Mouse (Mus musculus): ENCODE data around the gene Jsrp1. TPM values are rescaled to one million over a fixed set of nuclear protein-coding genes. Genes with fewer than 3 reads are reported as not detected.

Jsrp1 gene
- polyA plus RNA-seq (2012; rRNA removed) = 0.22 and 0.63 TPM in 2 replicates

DNA sequence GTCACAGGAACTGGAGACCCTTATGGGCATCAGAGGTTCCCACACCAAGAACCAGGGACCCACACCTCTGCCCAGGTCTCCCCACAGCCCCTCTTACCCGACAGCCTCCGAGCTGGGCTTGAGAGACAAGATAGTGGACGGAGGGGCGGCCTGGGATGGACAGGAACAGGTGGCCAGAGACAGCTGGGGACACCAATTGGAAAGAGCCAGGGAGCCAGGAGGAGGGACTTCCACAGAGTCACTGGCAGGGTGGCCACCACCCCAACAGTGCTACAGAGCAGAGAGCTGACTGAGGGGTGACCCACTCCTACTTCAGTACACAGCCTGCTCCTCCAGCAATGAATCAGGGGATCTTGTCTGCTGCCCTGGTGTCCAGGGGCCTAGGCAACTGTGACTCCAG, at the start of gene Jsrp1:
Gene Jsrp1 (minus strand): TSS at position 133 of the 400 bp plus-strand sequence.
- no peak for DNase-seq (ENCODE audit: low read depth)

DNA sequence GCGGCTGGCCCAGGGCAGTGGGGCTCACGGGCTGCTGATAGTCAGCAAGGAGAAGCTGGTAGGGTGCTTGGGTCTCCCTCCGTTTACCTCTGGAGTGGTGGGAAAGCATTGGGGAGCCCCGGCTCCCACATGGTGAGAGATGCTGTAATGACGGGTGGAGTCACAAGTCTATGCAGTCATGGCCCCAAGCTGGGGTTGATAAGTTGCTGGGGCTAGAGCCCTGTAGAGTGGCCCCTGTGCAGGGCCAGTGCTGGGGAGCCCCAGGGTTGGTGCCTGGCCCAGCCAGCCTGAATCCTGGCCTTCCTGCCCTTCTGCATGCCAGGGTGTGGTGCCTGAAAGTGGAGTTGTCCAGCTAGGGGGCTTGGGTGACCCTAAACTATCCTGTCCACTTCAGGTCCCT, 49.0 kb upstream of the Jsrp1 start:
- DNase-seq (ENCODE audit: low read depth) = no peak

DNA sequence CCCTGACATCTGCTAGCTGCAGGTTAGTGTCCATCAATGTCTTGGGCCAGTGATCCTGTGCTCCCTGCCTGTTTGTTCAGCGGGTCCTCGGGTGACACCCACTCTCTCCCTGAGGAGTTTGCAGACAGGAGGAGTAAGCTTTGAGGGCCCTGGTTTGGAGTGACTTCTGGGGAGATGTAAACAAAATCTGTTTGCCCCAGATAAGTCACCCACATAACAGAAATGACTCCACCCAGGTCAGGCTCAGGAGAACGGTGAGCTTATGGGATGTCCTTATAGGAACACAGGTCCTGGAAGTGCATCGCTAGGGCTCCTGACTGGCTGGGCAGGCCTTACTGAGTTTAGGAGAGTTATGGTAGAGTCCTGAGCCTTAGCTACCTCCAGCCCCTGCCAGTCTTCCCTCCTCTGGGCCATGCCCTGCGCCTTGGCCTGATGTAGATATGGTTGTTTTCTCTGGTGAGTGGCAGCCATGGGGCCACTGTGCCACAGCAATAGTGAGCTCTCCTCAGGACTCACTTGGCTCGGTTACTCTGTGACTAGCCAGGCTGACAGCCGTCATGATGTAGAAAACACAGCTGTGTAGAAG, 45.1 kb upstream of the Jsrp1 start:
- no peak for DNase-seq (ENCODE audit: low read depth)

DNA sequence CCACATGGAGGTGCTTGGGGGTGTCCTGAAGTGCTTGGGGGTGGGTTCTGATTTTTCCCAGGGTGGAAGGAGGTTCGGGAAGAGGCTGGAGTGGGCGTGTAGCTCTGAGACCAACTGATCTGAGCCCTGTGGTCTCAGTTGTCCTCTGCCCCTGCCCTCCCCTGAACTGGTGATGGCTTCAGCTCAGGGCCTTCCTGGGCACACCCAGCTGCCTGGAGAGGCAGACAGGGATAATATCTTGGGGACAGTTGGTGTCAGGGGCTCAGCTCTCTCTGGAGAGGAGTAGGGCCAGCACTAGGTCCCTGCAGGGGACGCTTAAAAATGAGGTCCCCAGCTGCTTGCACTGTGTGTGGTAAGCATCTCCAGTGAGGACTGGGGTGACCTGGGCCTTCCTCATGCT, 44.5 kb upstream of the Jsrp1 start:
- DNase-seq (ENCODE audit: low read depth) = no peak

DNA sequence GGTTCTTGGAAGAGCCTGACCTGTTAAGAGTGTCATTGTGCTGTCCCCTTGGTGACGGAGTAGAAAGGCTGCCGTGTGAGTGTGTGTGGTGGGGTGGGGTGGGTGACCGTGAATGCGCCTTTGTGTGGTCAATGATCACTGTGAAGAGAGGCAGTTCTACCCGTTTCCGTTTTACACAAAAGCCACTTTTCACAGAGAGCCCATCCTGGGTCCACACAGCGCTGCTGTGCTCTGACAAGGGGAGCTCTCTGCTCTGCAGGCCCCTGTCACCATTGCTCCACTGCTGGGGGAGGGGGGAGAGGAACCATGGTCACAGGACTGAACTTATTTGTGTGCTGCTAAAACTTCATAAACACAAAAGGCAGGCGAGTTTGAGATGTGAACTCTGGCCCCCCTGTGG, 44.1 kb upstream of the Jsrp1 start:
- no peak for DNase-seq (ENCODE audit: low read depth)

DNA sequence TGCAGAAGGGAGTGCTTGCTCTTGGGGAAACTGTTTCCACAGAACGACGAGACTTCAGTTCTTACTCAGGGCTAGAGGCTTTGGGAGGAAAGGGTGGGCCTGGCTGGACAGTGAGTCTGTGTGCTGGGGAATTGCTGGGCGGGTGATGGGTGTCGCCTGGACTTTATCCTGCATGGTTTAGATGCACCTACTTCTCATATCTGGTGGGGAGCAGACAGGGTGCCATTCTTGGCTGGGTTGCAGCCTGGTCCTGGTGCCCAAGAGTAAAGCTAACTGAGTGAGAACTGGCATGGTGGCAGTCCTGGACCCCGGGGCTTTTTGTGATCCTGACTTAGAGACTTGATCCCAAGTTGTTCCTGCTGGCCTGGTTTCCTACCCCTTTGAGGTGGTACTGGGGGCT, 43.6 kb upstream of the Jsrp1 start:
- DNase-seq (ENCODE audit: low read depth) = no peak

DNA sequence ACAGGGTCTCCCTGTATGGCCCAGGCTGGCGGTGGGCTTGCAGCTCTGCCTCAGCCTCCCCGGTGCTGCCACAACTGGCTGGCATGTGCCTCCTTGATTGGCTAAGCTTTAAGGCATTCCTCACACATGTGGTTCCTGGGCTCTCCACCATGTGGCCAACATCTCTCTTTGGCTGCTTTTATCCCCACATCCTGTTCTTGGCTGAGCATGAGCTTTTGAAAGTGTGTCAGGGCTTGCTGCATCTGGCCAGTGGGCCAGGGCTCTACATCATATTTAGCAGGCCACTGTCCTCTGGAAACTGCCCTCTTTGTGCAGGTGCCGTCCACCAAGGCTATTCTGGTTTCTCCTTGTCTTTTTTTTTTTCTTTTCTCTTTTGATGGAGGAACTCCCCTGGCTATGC, 43.0 kb upstream of the Jsrp1 start:
- no peak for DNase-seq (ENCODE audit: low read depth)

DNA sequence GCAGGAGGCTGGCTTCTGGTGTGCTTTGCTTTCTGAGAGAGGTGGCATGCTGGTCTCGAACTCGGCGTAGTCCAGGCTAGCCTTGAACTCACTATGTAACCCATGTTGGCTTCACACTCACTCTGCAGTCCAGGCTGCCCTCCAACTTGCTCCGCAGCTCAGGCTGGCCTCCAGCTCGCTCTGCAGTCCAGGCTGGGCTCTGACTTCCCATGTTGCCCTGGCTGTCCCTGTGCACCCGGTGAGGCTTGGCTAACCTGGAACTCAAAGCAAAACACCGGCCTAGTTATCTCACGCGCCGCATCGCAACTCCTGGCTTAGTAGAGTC, 42.4 kb upstream of the Jsrp1 start:
- DNase-seq (ENCODE audit: low read depth) = no peak

DNA sequence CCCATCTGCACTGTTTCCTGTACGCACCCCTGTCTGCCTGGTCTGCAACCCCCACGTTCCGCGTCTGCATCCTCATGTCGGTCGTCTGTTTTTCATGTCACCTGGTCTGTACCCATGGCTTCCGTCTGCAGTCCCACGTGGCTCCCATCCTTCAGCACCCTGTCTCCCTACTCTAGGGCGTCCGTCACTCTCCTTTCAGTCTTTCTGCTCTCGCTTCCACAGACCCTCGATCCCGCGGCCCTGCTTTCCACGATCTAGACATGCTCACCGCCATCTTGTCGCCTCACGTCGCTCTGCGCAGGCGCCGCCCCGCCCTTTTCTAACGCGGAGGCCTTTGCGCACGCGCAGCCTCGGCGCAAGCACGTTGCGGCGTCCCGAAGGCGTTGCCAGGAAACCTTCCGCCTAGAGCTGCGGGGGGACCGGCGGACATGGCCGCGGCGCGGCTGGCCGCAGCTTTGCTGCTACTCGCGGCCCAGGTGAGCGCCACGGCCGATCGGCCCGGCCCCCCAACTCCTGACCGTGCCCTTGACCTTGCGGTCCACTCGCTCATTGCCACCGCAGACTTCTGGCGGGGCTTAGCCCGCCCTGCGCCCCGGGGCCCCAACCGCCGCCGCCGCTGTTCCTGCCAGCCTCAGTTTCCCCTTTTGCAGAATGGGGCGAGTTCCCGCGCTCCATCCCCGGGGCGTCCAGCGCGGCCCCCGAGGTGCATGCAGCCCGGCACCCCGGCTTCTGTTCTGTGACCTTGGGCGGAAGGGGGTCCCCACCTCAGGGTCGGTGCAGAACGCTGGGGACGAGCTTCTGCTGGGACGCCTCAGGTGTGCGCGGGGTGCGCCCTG, 41.8 kb upstream of the Jsrp1 start, which contains the start of the genes Lsm7 and Sppl2b:
Gene Lsm7 (minus strand): TSS at position 297 of the 836 bp plus-strand sequence.
Gene Sppl2b (plus strand): TSS at position 363 of the 836 bp plus-strand sequence.
- DNase-seq (ENCODE audit: low read depth) = peak; percentile 45

DNA sequence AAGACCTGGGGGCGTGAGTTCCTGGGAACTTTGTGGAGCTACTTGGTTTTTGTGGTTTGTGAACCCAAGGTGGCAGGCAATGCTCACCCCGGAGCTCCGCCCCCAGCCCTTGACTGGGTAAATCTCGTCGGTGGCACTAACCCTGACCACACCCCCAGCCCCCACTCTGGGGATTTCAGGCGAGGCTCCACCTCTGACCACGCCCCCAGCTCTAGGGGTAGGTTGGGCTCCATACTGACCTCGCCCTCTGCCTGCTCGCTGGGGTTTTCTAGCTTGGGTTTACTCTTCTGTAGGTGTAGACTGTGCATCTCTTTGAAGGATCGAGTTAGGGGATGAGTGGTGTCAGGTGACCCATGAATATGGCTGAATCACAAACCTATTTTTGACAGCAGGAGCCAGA, 35.3 kb upstream of the Jsrp1 start:
- DNase-seq (ENCODE audit: low read depth) = no peak

DNA sequence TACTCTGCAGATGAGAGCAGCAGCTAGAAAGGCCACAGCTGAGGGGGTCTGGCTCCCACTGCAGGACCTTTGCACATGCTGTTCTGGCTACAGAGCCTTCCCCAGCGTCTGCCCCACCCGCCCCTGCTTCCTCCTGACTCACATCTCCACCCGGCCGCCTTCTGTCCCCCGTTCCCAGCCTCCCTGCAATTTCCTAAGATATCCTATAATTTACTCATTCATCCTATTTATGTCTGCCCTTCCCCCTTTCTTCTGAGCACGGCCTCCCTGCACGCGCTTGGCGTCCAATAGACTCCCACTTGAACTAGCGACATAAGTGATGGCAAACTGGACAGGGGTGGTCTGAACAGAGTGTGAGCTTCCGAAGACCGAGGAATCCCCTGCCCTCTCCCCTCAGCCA, 32.4 kb upstream of the Jsrp1 start:
- DNase-seq (ENCODE audit: low read depth) = no peak

DNA sequence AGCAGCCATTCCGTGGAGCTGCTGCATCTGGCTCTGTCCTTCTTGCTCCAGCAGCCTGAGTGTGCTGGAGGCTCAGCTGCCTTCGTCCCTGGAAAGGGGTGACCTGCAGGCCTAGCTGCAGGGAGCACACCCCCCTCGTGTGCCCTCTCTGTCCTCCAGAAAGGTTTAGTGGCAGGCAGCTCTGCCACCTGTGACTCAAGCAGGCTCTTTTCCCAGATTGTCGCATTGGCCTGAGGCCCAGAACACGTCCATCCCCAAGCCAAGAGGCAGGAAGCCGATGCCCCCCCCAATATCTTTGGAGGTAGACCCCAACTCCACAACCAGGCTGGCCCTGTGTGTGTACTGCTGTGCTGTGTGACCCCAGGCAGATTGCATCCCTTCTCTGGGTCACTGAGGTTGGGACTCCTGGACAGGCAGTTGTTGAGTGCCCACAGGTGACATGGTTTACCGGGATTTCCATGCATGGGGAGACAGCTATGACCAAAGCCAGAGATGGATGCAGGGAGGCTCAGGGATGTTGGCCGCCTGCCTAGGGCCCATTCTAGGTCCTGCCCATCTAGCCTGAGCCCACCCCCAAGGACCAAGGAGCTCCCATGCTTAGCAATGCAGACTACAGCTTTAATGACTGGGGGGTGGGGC, 31.9 kb upstream of the Jsrp1 start:
- no peak for DNase-seq (ENCODE audit: low read depth)

DNA sequence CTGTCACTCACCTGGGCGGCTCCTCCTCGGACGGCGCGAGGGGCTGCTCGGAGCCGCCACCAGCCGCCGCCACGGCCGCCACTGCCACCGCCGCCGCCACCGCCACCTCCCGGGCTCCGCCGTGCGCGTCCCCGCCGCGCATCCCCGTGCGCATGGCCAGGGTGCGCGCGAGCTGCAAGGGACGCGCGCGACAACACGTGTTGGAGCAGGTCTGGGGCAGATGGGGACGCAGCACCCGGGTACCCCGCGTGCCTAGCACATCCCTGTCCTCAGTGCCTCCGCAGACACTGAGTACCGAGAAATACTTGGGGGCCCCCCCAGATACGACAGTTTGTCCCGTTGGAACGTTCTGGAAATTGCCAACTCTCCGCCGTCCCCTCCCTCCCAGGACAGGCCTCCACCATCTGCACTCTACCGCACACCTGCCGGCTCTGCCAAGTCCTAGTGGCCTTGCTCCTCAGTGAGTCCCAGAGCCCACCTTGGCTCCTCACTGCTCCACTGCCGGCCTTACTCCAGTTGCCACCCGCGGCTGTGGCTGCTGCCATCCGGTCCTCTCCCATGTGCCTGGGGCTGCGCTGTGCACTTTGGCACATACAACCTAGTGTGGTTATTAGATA, 30.7 kb upstream of the Jsrp1 start, which contains the start of gene Lingo3:
Gene Lingo3 (minus strand): TSS at position 109 of the 617 bp plus-strand sequence.
- DNase-seq (ENCODE audit: low read depth) = no peak

DNA sequence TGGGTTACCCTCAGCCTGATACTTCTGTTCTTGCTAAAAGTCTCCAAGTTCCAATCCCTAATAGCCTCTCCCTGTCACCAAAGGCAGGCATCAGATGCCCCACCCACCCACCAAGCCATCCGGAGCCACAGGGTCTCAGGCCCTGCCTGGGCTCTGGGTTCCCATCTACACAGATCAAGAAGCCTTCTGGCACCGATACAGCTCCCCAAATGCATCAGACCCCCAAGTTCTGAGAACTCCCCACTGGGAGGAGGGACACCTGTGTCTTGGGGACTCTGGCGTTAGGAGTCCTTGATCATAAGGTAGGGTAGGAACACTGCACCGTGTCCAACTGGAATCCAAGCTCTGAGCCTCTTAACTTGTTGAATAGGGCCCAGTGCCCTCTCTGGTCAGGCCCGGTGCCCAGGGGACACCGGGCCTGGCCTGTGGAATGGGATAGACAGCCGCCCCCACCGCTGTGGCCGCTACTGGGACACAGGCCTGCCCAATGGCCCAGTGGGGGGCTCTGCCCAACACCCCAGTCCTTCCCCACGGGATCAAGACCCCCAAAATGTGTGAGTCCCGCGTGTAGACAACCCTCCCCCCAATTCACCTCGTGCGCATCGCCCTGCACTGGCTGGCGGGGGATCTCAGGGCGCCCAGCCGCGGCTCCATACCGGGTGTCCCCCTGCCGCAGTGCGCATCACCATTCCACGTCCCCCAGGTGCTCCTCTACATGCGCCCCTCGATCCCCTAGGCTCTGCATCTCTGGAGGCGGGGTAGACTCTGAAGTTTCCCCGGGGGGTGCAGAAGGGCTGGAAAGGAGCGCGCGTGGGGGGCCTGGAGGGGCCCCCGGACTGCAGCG, 30.0 kb upstream of the Jsrp1 start:
- DNase-seq (ENCODE audit: low read depth) = no peak

DNA sequence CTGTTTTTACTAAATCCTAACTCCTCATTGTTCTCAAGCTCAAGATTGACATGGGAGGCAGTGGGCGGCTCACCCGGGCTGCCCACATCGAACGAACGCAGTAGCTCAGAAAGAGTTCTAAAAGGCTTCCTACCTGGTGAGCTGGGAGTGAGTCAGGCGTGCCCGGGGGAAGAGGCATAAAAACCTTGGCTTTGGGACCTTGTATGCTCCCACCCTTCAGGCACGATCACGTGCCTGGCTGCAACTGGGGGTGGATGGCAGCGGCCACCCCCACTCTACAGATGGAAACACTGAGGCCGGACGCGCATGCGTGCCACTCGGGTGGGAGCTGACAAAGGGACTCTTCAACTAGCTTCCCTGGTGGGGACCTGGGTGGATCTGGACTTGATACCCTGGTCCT, 29.0 kb upstream of the Jsrp1 start:
- no peak for DNase-seq (ENCODE audit: low read depth)

DNA sequence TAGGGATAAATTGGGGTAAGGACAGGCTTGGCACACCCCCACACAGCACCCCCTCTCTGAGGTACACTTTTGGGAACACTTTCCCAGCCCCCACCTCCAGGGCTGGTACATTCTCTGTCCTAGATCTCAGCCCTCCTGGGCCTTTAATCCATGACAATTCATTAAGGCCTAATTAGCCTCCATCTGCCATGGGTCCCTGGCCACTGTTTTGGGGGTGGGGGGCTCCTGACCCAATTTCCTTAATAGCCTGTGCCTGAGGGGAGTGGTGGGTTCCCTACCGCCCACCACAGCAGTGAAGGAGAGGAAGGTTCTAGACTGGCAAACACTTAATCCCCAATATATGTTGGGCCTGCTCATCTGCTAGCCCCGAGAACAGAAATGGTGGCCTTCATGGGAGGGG, 28.4 kb upstream of the Jsrp1 start:
- DNase-seq (ENCODE audit: low read depth) = no peak

DNA sequence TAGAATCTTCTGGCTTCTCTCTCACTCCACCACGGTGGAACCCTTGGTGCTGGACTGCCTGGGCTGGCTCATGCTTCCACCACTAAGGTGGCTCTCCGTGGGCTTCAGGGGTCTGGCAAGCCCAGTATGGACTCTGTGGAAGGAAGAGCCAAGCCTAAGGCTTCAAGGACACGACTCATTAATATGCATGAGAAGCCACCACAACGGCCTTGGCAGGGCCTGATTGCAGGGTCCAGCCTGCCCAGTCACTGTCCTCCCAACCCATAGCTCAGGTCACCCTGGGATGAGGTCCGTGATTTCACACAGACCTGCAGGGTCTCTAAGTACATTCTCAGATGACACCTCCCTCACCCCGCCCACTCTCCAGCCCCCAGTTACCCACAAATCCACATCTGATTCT, 26.6 kb upstream of the Jsrp1 start:
- DNase-seq (ENCODE audit: low read depth) = no peak

DNA sequence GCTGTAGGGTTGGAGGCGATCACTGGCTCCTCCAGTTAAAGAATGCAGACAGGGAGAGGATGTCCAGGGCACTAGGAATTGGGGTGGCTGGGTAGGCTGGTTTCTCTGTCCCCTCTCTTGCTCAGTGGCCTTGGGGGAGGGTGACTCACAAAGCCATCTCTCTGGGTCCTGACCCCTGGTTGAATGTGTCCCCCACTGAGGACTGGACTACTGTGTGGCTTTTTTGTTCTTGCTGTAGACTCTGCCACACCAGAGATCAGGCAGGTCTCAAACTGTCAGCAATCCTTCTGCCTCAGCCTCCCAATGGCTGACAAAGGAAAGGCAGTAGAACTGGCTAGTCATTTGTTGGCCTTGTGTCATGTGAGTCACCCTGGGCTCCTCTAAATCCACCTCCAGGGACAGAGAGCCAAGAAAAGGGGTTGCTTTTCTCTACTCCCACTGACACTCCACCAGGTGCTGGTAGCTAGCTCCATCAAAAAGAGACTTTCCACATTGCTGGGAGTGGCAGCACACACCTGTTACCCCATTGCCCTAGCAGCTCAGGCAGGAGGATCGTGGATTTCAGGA, 25.1 kb upstream of the Jsrp1 start:
- no peak for DNase-seq (ENCODE audit: low read depth)

DNA sequence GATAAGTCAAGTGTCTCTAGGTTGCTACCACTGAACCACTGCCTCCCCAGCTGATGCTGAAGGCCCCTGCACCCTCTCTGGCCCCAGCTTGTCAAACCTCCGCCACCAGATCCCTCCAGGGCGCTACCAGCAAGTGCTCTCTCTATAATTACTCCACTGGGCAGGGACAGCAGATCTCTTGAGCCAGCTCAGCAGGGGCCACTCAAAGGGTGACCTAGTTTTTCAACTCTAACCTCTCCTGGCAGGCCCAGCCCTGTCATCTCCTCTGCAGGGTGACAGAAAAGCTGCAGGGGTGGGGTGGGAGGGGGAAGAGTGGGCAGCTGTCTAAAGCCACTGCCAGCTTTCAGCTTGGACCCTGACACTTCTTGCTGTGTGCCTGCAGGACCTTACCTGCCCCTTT, 24.5 kb upstream of the Jsrp1 start:
- DNase-seq (ENCODE audit: low read depth) = no peak

DNA sequence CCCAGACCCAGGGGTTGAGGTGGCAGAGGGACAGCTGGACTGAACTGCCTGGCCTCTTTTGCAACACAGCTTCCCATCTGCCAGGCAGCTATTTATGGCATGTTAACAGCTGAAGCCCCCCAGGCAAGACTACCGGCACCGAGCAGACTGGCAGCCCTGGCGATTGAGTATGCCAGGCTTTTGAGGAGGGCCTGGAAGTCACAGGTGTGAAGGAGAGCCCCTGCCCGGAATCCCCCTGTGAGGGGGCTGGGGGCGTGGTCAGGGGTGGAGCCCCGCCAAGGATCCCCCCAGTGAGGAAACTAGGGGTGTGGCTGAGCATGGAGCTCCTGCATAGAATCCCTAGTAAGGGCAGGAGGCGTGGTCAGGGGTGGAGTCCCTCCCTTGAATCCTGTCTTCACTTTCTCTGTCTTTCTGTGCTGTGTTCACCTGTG, 23.7 kb upstream of the Jsrp1 start:
- no peak for DNase-seq (ENCODE audit: low read depth)

DNA sequence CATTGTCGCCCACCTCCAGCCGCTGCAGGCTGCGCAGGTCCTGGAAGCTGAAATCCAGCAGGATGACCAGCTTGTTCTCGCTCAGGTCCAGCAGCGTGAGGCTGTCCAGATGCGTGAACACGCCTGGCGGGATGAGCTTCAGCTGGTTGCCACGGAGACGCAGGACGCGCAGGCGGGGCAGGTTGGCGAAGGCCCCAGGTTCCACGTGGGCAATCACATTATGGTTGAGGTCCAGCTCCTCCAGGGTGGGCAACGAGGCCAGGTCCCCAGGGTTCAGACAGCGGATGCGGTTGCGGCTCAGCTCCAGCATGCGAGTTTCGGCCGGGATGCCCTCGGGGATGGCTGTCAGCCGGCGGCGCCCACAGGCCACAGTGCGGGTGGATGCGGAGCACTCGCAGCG, 22.3 kb upstream of the Jsrp1 start:
- no peak for DNase-seq (ENCODE audit: low read depth)
